Mouse (Mus musculus) Patski (cell line): ENCODE measurements at regions not wholly inside any gene's neighbourhood (a gene's known extent, or its start where the extent isn't known, plus 50 kb on each side); places are given as distances from the start of the nearest gene placed in this dataset.

ENCODE experiments used
- ATAC-seq: fragments of 100-300 bp; one replicate; pipeline ENCODE4 v1.8.0; 2021
- CTCF ChIA-PET: fragments of 350-600 bp; sonication (Branson Sonifier 250); formaldehyde crosslinking; loops from one replicate; lab custom pipeline; 2022; ENCODE audit warnings: inconsistent platforms; lab: Charles Lee
- POLR2A ChIA-PET: fragments of 350-600 bp; sonication (Branson Sonifier 250); formaldehyde crosslinking; loops from one replicate; lab custom pipeline; 2022; ENCODE audit warnings: antibody characterized with exemption, inconsistent platforms; lab: Charles Lee
- DNase-seq: peaks from one replicate; pipeline ENCODE4 v3.0.0-alpha.2; 2011; ENCODE audit warnings: low read depth, low spot score
- H3K27me3 ChIP-seq: fragments of 371-371 bp; one replicate; pipeline ENCODE4 v1.5.1; 2021
- CTCF ChIP-seq: fragments of 100-300 bp; IDR thresholded peaks from one replicate; pipeline ENCODE4 v1.5.1; 2021
- in situ Hi-C: fragments of 300-500 bp; cut with MboI; formaldehyde crosslinking; loops from 3 replicates; pipeline ENCODE4 v1.11.1; 2018; ENCODE audit warnings: low pct_unique_long_range_greater_than_20kb, mixed read lengths

DNA sequence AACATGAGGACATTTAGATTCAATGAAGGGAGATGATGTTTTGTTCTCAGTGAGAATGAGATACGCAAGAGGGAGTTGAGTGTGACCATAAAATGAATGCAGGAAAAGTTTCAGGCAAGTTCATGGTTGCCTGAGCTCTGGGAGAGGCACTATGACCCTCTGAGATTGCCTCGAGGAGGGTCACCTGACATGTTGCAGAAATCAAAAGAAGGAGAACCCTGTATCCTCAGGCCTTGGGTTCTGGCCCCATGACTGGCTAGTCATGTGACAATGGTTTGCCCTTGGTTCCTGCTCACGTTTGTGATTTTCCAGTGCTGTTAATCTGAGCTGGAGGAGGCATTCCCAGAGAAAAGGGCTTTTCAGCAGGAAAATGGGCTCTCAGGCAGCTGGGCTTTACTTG lies 98.9 kb downstream of the Mab21l3 start:
- TF ChIP-seq CTCF: no peak
- DNase-seq (no peak), ATAC-seq (no peak)
- ChIA-PET POLR2A (interaction anchor here (1.1 kb wide), 1 partner anchor 15 kb away, joined by 6 read pairs; no protein-coding TSS in a partner anchor), CTCF (interaction anchor here (1.1 kb wide), 1 partner anchor 11 kb away, joined by 3 read pairs; no protein-coding TSS in a partner anchor)
- H3K27me3 ChIP-seq: no peaks in the 10 kb centered on the region
- in situ Hi-C loops: no loop called here

GRCm38 (mm10) chr3:101749031-101749632 lies 99.6 kb downstream of the Mab21l3 start:
- no peak for ATAC-seq
- POLR2A ChIA-PET: no interaction called here
- in situ Hi-C loops: no loop called here
- CTCF ChIA-PET: no interaction called here
- no peak for DNase-seq
- no peak for TF ChIP-seq CTCF
- no peaks in the 10 kb centered on the region for H3K27me3 ChIP-seq

DNA sequence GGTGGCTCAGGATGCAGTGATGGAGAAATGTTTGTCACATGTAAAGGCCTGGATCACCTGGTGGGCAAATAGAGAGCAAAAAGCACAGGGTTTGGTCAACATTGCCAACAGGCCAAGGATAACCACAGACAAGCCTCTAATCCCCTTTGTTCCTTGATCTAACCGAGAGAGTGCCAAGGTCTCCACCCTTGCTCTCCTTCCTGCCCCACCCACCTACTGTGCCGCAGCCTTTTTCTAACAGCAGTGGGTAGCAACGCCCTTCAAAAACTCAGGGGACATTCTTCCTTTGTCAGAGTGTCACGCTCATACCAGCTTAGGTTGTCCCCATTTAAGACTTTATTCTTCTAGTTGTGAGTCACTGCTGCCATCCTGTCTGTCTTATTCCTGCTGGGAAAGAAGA lies 100.6 kb downstream of the Mab21l3 start:
- ChIA-PET POLR2A (no interaction called here), CTCF (no interaction called here)
- no peak for DNase-seq
- no peaks in the 10 kb centered on the region for H3K27me3 ChIP-seq
- TF ChIP-seq CTCF: no peak
- ATAC-seq: no peak
- in situ Hi-C loops: no loop called here

- ChIA-PET CTCF (interaction anchor here (1.5 kb wide), 1 partner anchor 12 kb away, joined by 4 read pairs; no protein-coding TSS in a partner anchor), POLR2A (no interaction called here)
- DNase-seq (no peak), ATAC-seq (no peak)
- no peaks in the 10 kb centered on the region for H3K27me3 ChIP-seq
- TF ChIP-seq CTCF: no peak
- in situ Hi-C loops: no loop called here
Observed at GRCm38 (mm10) chr3:101740906-101741305, 107.9 kb downstream of the Mab21l3 start.

GRCm38 (mm10) chr3:101737197-101737596 lies 111.6 kb downstream of the Mab21l3 start:
- DNase-seq: no peak
- TF ChIP-seq CTCF: no peak
- H3K27me3 ChIP-seq: no peaks in the 10 kb centered on the region
- ChIA-PET CTCF (interaction anchor here (1.5 kb wide), 1 partner anchor 34 kb away, joined by 3 read pairs; no protein-coding TSS in a partner anchor), POLR2A (interaction anchor here (0.6 kb wide), 1 partner anchor 42 kb away, joined by 3 read pairs; no protein-coding TSS in a partner anchor)
- in situ Hi-C loops: no loop called here
- ATAC-seq: no peak

GRCm38 (mm10) chr3:101729044-101729443 lies 119.7 kb downstream of the Mab21l3 start:
- TF ChIP-seq CTCF: no peak
- ChIA-PET POLR2A (interaction anchor here (0.5 kb wide), 1 partner anchor 71 kb away, joined by 7 read pairs; no protein-coding TSS in a partner anchor), CTCF (interaction anchor here (1.5 kb wide), 1 partner anchor 11 kb away, joined by 4 read pairs; no protein-coding TSS in a partner anchor)
- no peak for DNase-seq
- no peak for ATAC-seq
- in situ Hi-C loops: no loop called here
- no peaks in the 10 kb centered on the region for H3K27me3 ChIP-seq

GRCm38 (mm10) chr3:101722926-101723325 lies 118.4 kb upstream of the Atp1a1 start:
- ChIA-PET POLR2A (interaction anchor here (0.8 kb wide), 1 partner anchor 16 kb away, joined by 3 read pairs; no protein-coding TSS in a partner anchor), CTCF (interaction anchor here (2.8 kb wide), 1 partner anchor 11 kb away, joined by 8 read pairs; no protein-coding TSS in a partner anchor)
- no peak for DNase-seq
- in situ Hi-C loops: no loop called here
- no peak for ATAC-seq
- no peaks in the 10 kb centered on the region for H3K27me3 ChIP-seq
- no peak for TF ChIP-seq CTCF

- DNase-seq (no peak), ATAC-seq (no peak)
- no peaks in the 10 kb centered on the region for H3K27me3 ChIP-seq
- in situ Hi-C loops: no loop called here
- POLR2A ChIA-PET: no interaction called here
- TF ChIP-seq CTCF: no peak
- CTCF ChIA-PET: interaction anchor here (0.6 to 1.2 kb wide), 2 partner anchors 12 to 54 kb away, joined by 3 read pairs; no protein-coding TSS in a partner anchor
Observed at GRCm38 (mm10) chr3:101722001-101722400, 117.5 kb upstream of the Atp1a1 start.

DNA sequence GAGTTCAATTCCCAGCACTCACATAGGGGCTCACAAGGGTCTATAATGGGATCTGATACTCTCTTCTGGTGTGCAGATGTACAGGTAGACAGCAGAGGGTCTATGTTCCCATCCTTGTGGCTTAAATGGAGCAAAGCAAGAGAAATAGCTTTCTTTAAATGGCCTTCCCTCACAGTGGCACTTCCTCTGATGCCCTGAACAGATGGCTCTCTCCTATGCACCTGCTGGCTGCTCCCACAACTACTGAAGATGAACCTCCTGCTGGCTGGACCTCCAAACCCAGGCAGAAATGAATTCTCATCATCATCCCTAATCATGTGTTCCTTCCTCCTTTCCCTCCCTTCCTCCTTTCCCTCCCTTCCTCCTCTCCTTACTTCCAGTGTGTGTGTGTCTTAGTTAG lies 110.9 kb upstream of the Atp1a1 start:
- in situ Hi-C loops: no loop called here
- ATAC-seq (no peak), DNase-seq (no peak)
- ChIA-PET POLR2A (interaction anchor here (0.6 kb wide), 1 partner anchor 136 kb away, joined by 3 read pairs; no protein-coding TSS in a partner anchor), CTCF (interaction anchor here (2.2 to 2.3 kb wide), 2 partner anchors 9 to 12 kb away, joined by 5 to 9 read pairs; no protein-coding TSS in a partner anchor)
- no peak for TF ChIP-seq CTCF
- H3K27me3 ChIP-seq: no peaks in the 10 kb centered on the region

DNA sequence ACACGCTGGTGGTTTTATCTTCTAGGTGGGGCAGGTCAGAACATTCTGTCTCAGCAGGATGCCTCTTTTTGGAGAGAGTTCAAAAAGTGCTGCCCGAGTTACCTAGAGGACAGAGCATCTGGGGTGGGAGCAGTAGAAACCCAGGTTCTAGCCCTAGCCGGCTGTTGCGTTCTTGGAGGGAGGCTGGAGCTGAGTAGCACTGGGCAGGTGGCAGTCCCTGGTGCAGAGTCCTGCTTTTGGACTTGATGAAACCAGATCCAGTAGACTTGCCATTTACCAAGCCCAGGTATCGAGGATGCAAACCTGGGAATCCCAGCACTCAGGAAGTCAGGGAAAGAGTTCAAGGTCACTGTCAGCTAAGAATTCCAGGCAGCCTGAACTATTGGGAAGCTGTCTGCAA lies 110.3 kb upstream of the Atp1a1 start:
- CTCF ChIA-PET: interaction anchor here (2.3 kb wide), 1 partner anchor 10 kb away, joined by 9 read pairs; no protein-coding TSS in a partner anchor
- in situ Hi-C loops: no loop called here
- DNase-seq (no peak), ATAC-seq (no peak)
- POLR2A ChIA-PET: interaction anchor here (0.6 kb wide), 1 partner anchor 135 kb away, joined by 3 read pairs; no protein-coding TSS in a partner anchor
- no peaks in the 10 kb centered on the region for H3K27me3 ChIP-seq
- TF ChIP-seq CTCF: no peak

GRCm38 (mm10) chr3:101713669-101714068 lies 109.2 kb upstream of the Atp1a1 start:
- H3K27me3 ChIP-seq: no peaks in the 10 kb centered on the region
- TF ChIP-seq CTCF: no peak
- DNase-seq (no peak), ATAC-seq (no peak)
- ChIA-PET POLR2A (interaction anchor here (1.3 kb wide), 1 partner anchor 106 kb away, joined by 4 read pairs; no protein-coding TSS in a partner anchor), CTCF (interaction anchor here (1.0 to 1.7 kb wide), 2 partner anchors 14 to 17 kb away, joined by 4 to 5 read pairs; no protein-coding TSS in a partner anchor)
- in situ Hi-C loops: no loop called here
